Mouse (Mus musculus) liver (tissue): ENCODE measurements around the gene Hist1h4c.

Source experiments
- DNase-seq: peaks from one replicate; pipeline ENCODE4 v3.0.0-alpha.2; 2020; ENCODE audit warnings: mixed read lengths

The Hist1h4c gene

GRCm38 (mm10) chr13:23694956-23695355, 3.3 kb downstream of the Hist1h4c start:
- no peak for DNase-seq

GRCm38 (mm10) chr13:23693856-23694440, 4.3 kb downstream of the Hist1h4c start:
- no peak for DNase-seq

- no peak for DNase-seq
Measured at GRCm38 (mm10) chr13:23689459-23689858, 8.8 kb downstream of the Hist1h4c start.

- no peak for DNase-seq
Measured at GRCm38 (mm10) chr13:23688956-23689355, 9.3 kb downstream of the Hist1h4c start.

- DNase-seq = no peak
Measured at GRCm38 (mm10) chr13:23687907-23688306, 10.3 kb downstream of the Hist1h4c start.

- DNase-seq = no peak
Measured at GRCm38 (mm10) chr13:23687181-23687580, 11.1 kb downstream of the Hist1h4c start.

GRCm38 (mm10) chr13:23685966-23686365, 12.3 kb downstream of the Hist1h4c start:
- DNase-seq = no peak

GRCm38 (mm10) chr13:23685121-23685861, 13.0 kb downstream of the Hist1h4c start:
- DNase-seq = peak; percentile 43

- DNase-seq = peak; percentile 61
Measured at GRCm38 (mm10) chr13:23684295-23684945, 13.8 kb downstream of the Hist1h4c start.

- DNase-seq = peak; percentile 91
Measured at GRCm38 (mm10) chr13:23683755-23684281, 14.4 kb downstream of the Hist1h4c start, which contains the start of the genes Hist1h2ac and Hist1h2bc. Gene Hist1h2ac, minus strand, starts transcription at chr13:23683948. Gene Hist1h2bc, plus strand, starts transcription at chr13:23684199.

- peak; percentile 37 for DNase-seq
Measured at GRCm38 (mm10) chr13:23682947-23683754, 15.1 kb downstream of the Hist1h4c start.

GRCm38 (mm10) chr13:23682623-23682946, 15.7 kb downstream of the Hist1h4c start:
- DNase-seq = no peak

GRCm38 (mm10) chr13:23681990-23682582, 16.2 kb downstream of the Hist1h4c start:
- DNase-seq = no peak

- no peak for DNase-seq
Measured at GRCm38 (mm10) chr13:23662536-23662935, 35.7 kb downstream of the Hist1h4c start.

- DNase-seq = no peak
Measured at GRCm38 (mm10) chr13:23659636-23660366, 38.5 kb downstream of the Hist1h4c start.
